Mouse (Mus musculus): ENCODE measurements around the gene Nyap2. TPM values are rescaled to one million over a fixed set of nuclear protein-coding genes. Genes with fewer than 3 reads are reported as not detected.
"Not testable (repeated sequence)": the region's sequence is repeated elsewhere in the genome, so short reads cannot be mapped to it uniquely, and the experiment has no call there.

The Nyap2 gene
- polyA plus RNA-seq, 1 experiment from 2014 or later, result 2.8 TPM

GRCm38 (mm10) chr1:81211491-81211890 is 134.7 kb downstream of the Nyap2 start:
- Histone ChIP-seq H3K9ac (replicated peaks) (no peak overlapping the region), H3K4me3 (no peak overlapping the region), H3K4me1 (no peaks in the 10 kb centered on the region), H3K36me3 (no peaks in the 10 kb centered on the region), H3K4me2 (replicated peaks) (no peak overlapping the region), H3K9me3 (no peaks in the 10 kb centered on the region), H3K27ac (replicated peaks) (no peak overlapping the region), H3K27me3 (no peaks in the 10 kb centered on the region)
- no peak for ATAC-seq (ENCODE audit: low FRiP score, low read depth)
- WGBS, result 75% methylated on average over 4 of the region's 4 CpGs

GRCm38 (mm10) chr1:81219790-81220189 is 143.0 kb downstream of the Nyap2 start:
- ATAC-seq (ENCODE audit: low FRiP score, low read depth), result no peak
- no peaks in the 10 kb centered on the region for H3K9me3 ChIP-seq

DNA sequence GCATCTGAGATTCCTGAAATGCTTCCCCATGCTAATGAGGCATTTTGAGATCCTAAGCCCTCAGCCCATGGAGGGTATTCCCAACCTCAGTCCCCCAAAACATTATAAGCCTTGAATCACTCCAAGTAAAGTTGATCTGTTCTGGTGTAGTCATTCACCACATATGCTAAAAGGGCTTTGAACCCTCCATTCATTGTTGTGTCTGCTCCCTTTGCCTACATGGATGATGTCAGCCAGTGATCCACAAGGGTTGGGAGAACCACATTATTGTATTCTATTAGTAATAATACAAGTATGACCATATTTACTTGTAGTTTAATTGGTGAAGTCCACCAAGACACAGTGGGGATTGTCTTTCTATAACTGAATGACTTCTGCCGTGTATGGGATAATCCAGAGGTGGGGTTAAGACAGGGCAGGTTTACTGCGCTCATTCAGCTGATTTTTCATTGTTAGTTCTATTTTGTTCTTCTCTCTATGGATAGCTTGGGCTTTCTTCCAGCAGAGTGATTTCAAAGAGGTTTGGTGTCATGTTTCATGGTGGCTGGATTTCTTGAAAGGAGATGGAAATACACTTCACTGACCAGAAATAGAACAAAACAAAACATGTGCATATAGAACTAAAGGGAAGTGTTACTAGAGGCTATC is 155.1 kb downstream of the Nyap2 start:
- H3K36me3 ChIP-seq, result no peaks in the 10 kb centered on the region
- ATAC-seq (ENCODE audit: low FRiP score, low read depth), result peak; percentile 74
- H3K4me3 ChIP-seq, result no peak overlapping the region
- no peaks in the 10 kb centered on the region for H3K9me3 ChIP-seq
- H3K4me2 ChIP-seq (replicated peaks), result no peak overlapping the region
- H3K4me1 ChIP-seq, result peaks cover 5% of the 10 kb centered on the region; the same call in 1 of the 2 replicates
- 12% methylated on average over 2 of the region's 2 CpGs for WGBS
- H3K27me3 ChIP-seq, result no peaks in the 10 kb centered on the region
- no peak overlapping the region for H3K27ac ChIP-seq (replicated peaks)
- H3K9ac ChIP-seq (replicated peaks), result no peak overlapping the region

More at GRCm38 (mm10) chr1:81219790-81220189, 143.0 kb downstream of the Nyap2 start:
- no peaks in the 10 kb centered on the region for H3K36me3 ChIP-seq
- H3K4me1 ChIP-seq, result no peaks in the 10 kb centered on the region
- no peak overlapping the region for H3K9ac ChIP-seq (replicated peaks)
- H3K4me2 ChIP-seq (replicated peaks), result no peak overlapping the region
- H3K27ac ChIP-seq (replicated peaks), result no peak overlapping the region
- no peaks in the 10 kb centered on the region for H3K27me3 ChIP-seq
- no peak overlapping the region for H3K4me3 ChIP-seq
- 41% methylated on average over 1 of the region's 1 CpGs for WGBS

DNA sequence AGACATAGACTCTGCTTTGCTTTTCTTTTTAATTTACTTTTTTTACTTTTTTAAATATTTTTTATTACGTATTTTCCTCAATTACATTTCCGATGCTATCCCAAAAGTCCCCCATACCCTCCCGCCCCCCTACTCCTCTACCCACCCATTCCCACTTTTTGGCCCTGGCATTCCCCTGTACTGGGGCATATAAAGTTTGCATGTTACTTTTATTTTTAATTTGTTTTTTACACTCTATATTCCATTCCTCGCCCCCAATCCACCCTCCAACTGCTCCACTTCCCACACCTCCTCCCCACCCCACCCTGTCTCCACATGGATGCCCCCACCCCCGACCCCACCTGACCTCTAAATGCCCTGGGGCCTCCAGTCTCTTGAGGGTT is 155.6 kb downstream of the Nyap2 start:
- H3K36me3 ChIP-seq; H3K9me3 ChIP-seq; H3K4me3 ChIP-seq; H3K4me2 ChIP-seq (replicated peaks); H3K27me3 ChIP-seq; H3K4me1 ChIP-seq; H3K27ac ChIP-seq (replicated peaks); H3K9ac ChIP-seq (replicated peaks): not testable (repeated sequence)
- 60% methylated on average over 5 of the region's 5 CpGs for WGBS
- peak; percentile 56; the same call in 1 of the 2 replicates for ATAC-seq (ENCODE audit: low FRiP score, low read depth)

DNA sequence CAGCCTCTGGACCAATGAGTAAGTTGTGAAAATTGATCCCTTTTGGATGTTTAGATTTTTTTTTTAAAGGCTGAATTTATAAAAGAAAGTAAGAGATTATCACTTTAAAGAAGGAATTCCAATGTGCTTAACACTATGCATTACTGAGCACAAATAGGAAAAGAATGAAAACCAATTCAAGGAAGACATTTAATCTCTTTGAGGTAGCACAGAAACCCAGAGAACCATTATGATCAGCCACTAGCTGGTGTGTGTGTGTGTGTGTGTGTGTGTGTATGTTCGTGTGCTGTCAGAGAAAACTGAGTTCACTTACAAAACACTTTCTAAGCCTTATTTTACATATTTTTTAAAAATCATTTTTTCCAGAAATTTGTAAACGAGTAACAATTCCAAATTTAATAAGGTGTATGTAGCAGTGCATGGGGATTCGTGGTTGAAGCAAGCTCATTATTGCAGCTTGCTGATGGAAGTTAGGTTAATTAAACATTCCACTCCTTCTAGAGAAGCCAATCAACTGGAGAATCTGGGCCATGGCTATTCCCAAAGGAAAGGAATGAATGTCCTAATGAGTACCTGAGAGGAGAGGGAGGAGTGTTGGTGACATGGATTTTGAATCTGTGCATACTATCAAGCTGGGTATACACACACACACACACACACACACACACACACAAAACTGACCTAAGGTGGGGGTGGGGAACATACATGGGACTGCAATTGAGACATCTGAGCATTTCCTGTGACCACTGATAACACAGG is 171.9 kb downstream of the Nyap2 start:
- H3K27ac ChIP-seq (replicated peaks), result no peak overlapping the region; the same call in 1 of the 2 replicates
- no peak overlapping the region for H3K4me2 ChIP-seq (replicated peaks)
- H3K36me3 ChIP-seq, result no peaks in the 10 kb centered on the region
- H3K27me3 ChIP-seq, result no peaks in the 10 kb centered on the region
- no peak overlapping the region for H3K4me3 ChIP-seq
- no peak for ATAC-seq (ENCODE audit: low FRiP score, low read depth)
- H3K9ac ChIP-seq (replicated peaks), result no peak overlapping the region
- H3K9me3 ChIP-seq, result no peaks in the 10 kb centered on the region
- 51% methylated on average over 3 of the region's 3 CpGs for WGBS
- peaks cover 4% of the 10 kb centered on the region; the same call in 1 of the 2 replicates for H3K4me1 ChIP-seq

- Histone ChIP-seq H3K36me3 (no peaks in the 10 kb centered on the region), H3K4me3 (no peak overlapping the region), H3K4me2 (replicated peaks) (no peak overlapping the region), H3K27ac (replicated peaks) (no peak overlapping the region), H3K4me1 (peaks cover 4% of the 10 kb centered on the region; the same call in 1 of the 2 replicates), H3K9ac (replicated peaks) (no peak overlapping the region), H3K9me3 (no peaks in the 10 kb centered on the region), H3K27me3 (no peaks in the 10 kb centered on the region)
- WGBS, result 91% methylated on average over 11 of the region's 11 CpGs
- ATAC-seq (ENCODE audit: low FRiP score, low read depth), result no peak
These were observed 173.3 kb downstream of the Nyap2 start for GRCm38 (mm10) chr1:81250068-81250467.

DNA sequence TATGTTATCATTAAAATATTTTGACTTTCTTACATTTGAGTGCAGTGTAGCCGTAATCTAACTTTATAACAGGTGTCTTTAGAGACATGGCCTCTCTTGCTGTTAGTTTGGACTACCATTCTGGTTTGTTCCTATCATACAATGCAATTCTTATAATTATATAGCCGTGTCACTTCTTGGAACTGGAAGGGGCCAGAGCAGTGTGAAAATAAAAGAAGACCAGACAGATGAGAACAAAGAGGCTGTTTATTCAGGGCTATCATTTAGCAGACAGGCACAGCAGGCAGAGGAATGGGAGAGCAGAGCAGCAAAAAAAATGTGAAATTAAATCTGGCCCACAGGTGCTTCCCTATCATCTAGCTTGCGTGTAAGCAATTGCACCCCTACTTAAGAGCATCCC is 189.7 kb downstream of the Nyap2 start:
- no peaks in the 10 kb centered on the region for H3K27me3 ChIP-seq
- no peaks in the 10 kb centered on the region for H3K36me3 ChIP-seq
- no peak overlapping the region for H3K4me2 ChIP-seq (replicated peaks)
- H3K9me3 ChIP-seq, result no peaks in the 10 kb centered on the region
- H3K4me1 ChIP-seq, result peaks cover 3% of the 10 kb centered on the region; the same call in 1 of the 2 replicates
- 66% methylated on average over 3 of the region's 3 CpGs for WGBS
- no peak overlapping the region for H3K27ac ChIP-seq (replicated peaks)
- no peak overlapping the region for H3K4me3 ChIP-seq
- no peak for ATAC-seq (ENCODE audit: low FRiP score, low read depth)
- H3K9ac ChIP-seq (replicated peaks), result no peak overlapping the region

DNA sequence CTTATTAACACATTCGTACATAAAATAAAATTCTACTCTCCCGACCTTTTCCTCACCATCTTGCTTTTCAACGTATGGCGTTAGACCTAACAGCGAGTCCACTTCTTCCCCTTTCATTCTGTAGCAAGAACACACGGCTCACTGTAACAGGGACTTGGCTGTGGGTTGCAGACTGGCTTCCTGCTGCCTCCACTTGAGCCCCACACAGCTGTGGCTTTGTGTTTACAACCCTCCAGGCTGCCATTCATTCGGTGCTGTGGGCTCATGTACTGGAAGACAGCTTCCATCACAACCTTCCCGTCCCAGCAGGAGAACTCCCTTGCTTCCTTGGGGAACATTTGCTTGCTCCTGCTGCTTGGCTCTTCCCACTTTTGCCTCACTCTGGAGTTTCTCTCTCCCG is 204.2 kb downstream of the Nyap2 start:
- WGBS, result 54% methylated on average over 9 of the region's 9 CpGs
- no peaks in the 10 kb centered on the region for H3K36me3 ChIP-seq
- ATAC-seq (ENCODE audit: low FRiP score, low read depth), result no peak
- no peaks in the 10 kb centered on the region for H3K27me3 ChIP-seq
- no peak overlapping the region for H3K4me3 ChIP-seq
- no peak overlapping the region for H3K4me2 ChIP-seq (replicated peaks)
- H3K9ac ChIP-seq (replicated peaks), result no peak overlapping the region
- no peaks in the 10 kb centered on the region for H3K4me1 ChIP-seq
- no peaks in the 10 kb centered on the region for H3K9me3 ChIP-seq
- no peak overlapping the region for H3K27ac ChIP-seq (replicated peaks)

- H3K4me2 ChIP-seq (replicated peaks), result no peak overlapping the region
- ATAC-seq (ENCODE audit: low FRiP score, low read depth), result no peak
- no peak overlapping the region for H3K27ac ChIP-seq (replicated peaks)
- WGBS, result 72% methylated on average over 3 of the region's 3 CpGs
- no peak overlapping the region for H3K9ac ChIP-seq (replicated peaks)
- no peaks in the 10 kb centered on the region for H3K27me3 ChIP-seq
- H3K4me3 ChIP-seq, result no peak overlapping the region
- no peaks in the 10 kb centered on the region for H3K9me3 ChIP-seq
- no peaks in the 10 kb centered on the region for H3K36me3 ChIP-seq
- no peaks in the 10 kb centered on the region for H3K4me1 ChIP-seq
These were observed 208.9 kb downstream of the Nyap2 start for GRCm38 (mm10) chr1:81285633-81286032.

DNA sequence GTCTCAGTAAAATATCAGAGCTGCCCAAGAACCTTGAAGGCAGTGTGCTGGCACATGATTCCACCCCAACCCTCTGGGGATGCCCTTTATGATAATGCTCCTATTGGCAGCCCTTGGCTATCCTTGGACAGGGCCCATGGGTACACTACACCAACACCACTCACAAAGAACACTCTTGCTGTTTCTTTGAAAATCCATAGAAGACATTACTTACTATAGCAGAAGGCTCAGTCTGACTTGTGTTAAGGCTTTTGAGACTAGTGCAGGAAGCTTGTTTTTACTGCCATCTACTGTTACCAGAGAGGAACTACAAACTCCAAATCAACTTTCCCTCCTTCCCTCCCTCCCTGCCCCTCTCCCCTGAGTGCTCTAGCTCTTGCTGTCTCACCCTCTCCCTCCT is 210.3 kb downstream of the Nyap2 start:
- no peaks in the 10 kb centered on the region for H3K36me3 ChIP-seq
- H3K4me1 ChIP-seq, result no peaks in the 10 kb centered on the region
- H3K27ac ChIP-seq (replicated peaks), result no peak overlapping the region
- peak; percentile 85 for ATAC-seq (ENCODE audit: low FRiP score, low read depth)
- H3K9ac ChIP-seq (replicated peaks), result no peak overlapping the region
- H3K4me3 ChIP-seq, result no peak overlapping the region
- no peaks in the 10 kb centered on the region for H3K9me3 ChIP-seq
- no peaks in the 10 kb centered on the region for H3K27me3 ChIP-seq
- no peak overlapping the region for H3K4me2 ChIP-seq (replicated peaks)

GRCm38 (mm10) chr1:81300735-81301134 is 224.0 kb downstream of the Nyap2 start:
- no peak overlapping the region for H3K27ac ChIP-seq (replicated peaks)
- H3K9me3 ChIP-seq, result no peaks in the 10 kb centered on the region
- no peak overlapping the region for H3K4me2 ChIP-seq (replicated peaks)
- no peaks in the 10 kb centered on the region for H3K4me1 ChIP-seq
- no peak overlapping the region for H3K4me3 ChIP-seq
- 0 out of 2 replicates have a peak, but pooled peaks have one; percentile 52 for ATAC-seq (ENCODE audit: low FRiP score, low read depth)
- 47% methylated on average over 4 of the region's 4 CpGs for WGBS
- H3K9ac ChIP-seq (replicated peaks), result no peak overlapping the region
- H3K36me3 ChIP-seq, result no peaks in the 10 kb centered on the region
- no peaks in the 10 kb centered on the region for H3K27me3 ChIP-seq

DNA sequence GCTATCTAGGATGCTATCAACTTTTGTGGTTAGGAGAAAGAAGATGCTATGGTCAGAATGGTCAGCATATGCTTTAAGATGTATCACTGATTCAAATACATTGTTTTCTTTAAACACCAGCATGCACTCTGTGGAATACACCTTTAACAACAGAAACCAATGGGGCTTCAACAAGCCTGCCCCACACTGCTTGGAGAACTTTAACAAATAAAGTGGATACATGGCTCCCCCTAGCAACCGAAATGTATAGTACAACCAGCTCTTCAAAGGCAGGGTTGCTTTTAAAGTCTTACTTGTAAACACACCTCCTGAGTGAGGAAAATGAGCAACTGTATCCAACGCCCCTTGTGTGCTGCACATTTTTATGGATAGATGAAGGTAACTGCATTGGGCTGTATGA is 224.9 kb downstream of the Nyap2 start:
- 5% methylated on average over 2 of the region's 2 CpGs for WGBS
- Histone ChIP-seq H3K27ac (replicated peaks) (no peak overlapping the region), H3K27me3 (no peaks in the 10 kb centered on the region), H3K4me2 (replicated peaks) (no peak overlapping the region), H3K9me3 (no peaks in the 10 kb centered on the region), H3K9ac (replicated peaks) (no peak overlapping the region), H3K4me3 (no peak overlapping the region), H3K4me1 (no peaks in the 10 kb centered on the region), H3K36me3 (no peaks in the 10 kb centered on the region)
- ATAC-seq (ENCODE audit: low FRiP score, low read depth), result peak; percentile 52; the same call in 1 of the 2 replicates

Measured in midbrain, embryonic 12.5 days (tissue).